Mouse (Mus musculus) small intestine, adult 2 months (tissue): Measurements from ENCODE around the gene Txndc11. TPM values are rescaled to one million over a fixed set of nuclear protein-coding genes. Genes with fewer than 3 reads are reported as not detected.

ENCODE experiments used
- H3K27ac ChIP-seq: fragments of 200-500 bp; 2 replicates; pipeline ENCODE4 v1.5.1; 2012; ENCODE audit warnings: low read depth, low read length, control low read depth, inconsistent platforms; ENCODE audit not compliant: insufficient read depth
- H3K27me3 ChIP-seq: fragments of 200-500 bp; 2 replicates; pipeline ENCODE4 v1.6.1; 2012; ENCODE audit warnings: mild to moderate bottlenecking, moderate library complexity, low read length, inconsistent platforms; ENCODE audit not compliant: control insufficient read depth, insufficient read depth
- H3K36me3 ChIP-seq: fragments of 200-500 bp; 2 replicates; pipeline ENCODE4 v1.6.1; 2012; ENCODE audit warnings: mild to moderate bottlenecking, low read length, control low read depth, inconsistent platforms; ENCODE audit not compliant: control insufficient read depth, insufficient read depth
- H3K4me1 ChIP-seq: fragments of 200-500 bp; 2 replicates; pipeline ENCODE4 v1.6.1; 2012; ENCODE audit warnings: low read length, inconsistent platforms, mixed read lengths; ENCODE audit not compliant: control insufficient read depth, insufficient read depth, insufficient read length
- H3K4me3 ChIP-seq: fragments of 200-500 bp; 2 replicates; pipeline ENCODE4 v1.5.1; 2012; ENCODE audit warnings: low read depth, mild to moderate bottlenecking, control low read depth, inconsistent platforms, low read length, moderate library complexity
- CTCF ChIP-seq: fragments of 200-500 bp; IDR thresholded peaks from 2 replicates; pipeline ENCODE4 v1.5.1; 2012; ENCODE audit warnings: low read depth, mild to moderate bottlenecking, control low read depth, inconsistent platforms, low read length, moderate library complexity, mixed read lengths; ENCODE audit not compliant: insufficient replicate concordance, insufficient read length; ENCODE audit errors: extremely low read depth
- POLR2A ChIP-seq: fragments of 200-500 bp; IDR thresholded peaks from 2 replicates; pipeline ENCODE4 v1.6.1; 2012; ENCODE audit warnings: low read depth, mild to moderate bottlenecking, control low read depth, inconsistent platforms, low read length, moderate library complexity
- WGBS: fragments of 180-500 bp; shearing (Covaris S2); methylation state at CpG from one replicate; pipeline ENCODE4 v1.1.7; 2018; 5-methylcytosine and 5-hydroxymethylcytosine counted together
- polyA plus RNA-seq: library from polyadenylated mRNA; depleted of rRNA; stranded (reverse); fragments of >200 nt; gene quantifications from 2 replicates; pipeline ENCODE4 v1.2.3, GENCODE M21; 2012

Gene Txndc11
- polyA plus RNA-seq, 1 experiment: 39.1 TPM

- no peak for TF ChIP-seq POLR2A
- TF ChIP-seq CTCF: no peak
- peaks cover 21% of the 10 kb centered on the region for H3K4me1 ChIP-seq
- peaks cover 13% of the 10 kb centered on the region for H3K36me3 ChIP-seq
- H3K27ac ChIP-seq: no peak overlapping the region; the same call in 1 of the 2 replicates
- 55% methylated on average over 7 of the region's 7 CpGs for WGBS
- no peak overlapping the region for H3K4me3 ChIP-seq
- H3K27me3 ChIP-seq: no peaks in the 10 kb centered on the region
These were observed 64.6 kb downstream of the Txndc11 start for GRCm38 (mm10) chr16:11069710-11070420.

- peak overlapping the region; percentile 24; the same call in 1 of the 2 replicates for H3K27ac ChIP-seq
- no peak overlapping the region for H3K4me3 ChIP-seq
- H3K4me1 ChIP-seq: peaks cover 21% of the 10 kb centered on the region
- TF ChIP-seq CTCF (no peak), POLR2A (no peak)
- peaks cover 8% of the 10 kb centered on the region for H3K36me3 ChIP-seq
- H3K27me3 ChIP-seq: no peaks in the 10 kb centered on the region
- WGBS: 71% methylated on average over 6 of the region's 6 CpGs
These were observed 65.2 kb downstream of the Txndc11 start for GRCm38 (mm10) chr16:11069271-11069670.

- Histone ChIP-seq H3K4me3 (no peak overlapping the region), H3K27me3 (no peaks in the 10 kb centered on the region), H3K36me3 (peaks cover 2% of the 10 kb centered on the region), H3K4me1 (peaks cover 21% of the 10 kb centered on the region), H3K27ac (no peak overlapping the region)
- no peak for TF ChIP-seq POLR2A
- TF ChIP-seq CTCF: no peak
- 88% methylated on average over 3 of the region's 3 CpGs for WGBS
These were observed 65.8 kb downstream of the Txndc11 start for GRCm38 (mm10) chr16:11068666-11069065.

GRCm38 (mm10) chr16:11066833-11067191 is 67.6 kb downstream of the Txndc11 start:
- Histone ChIP-seq H3K27ac (no peak overlapping the region), H3K36me3 (no peaks in the 10 kb centered on the region), H3K4me1 (peaks cover 25% of the 10 kb centered on the region), H3K4me3 (peak overlapping the region; percentile 86), H3K27me3 (no peaks in the 10 kb centered on the region)
- TF ChIP-seq CTCF (no peak), POLR2A (no peak)
- WGBS: 1% methylated on average over 22 of the region's 22 CpGs

GRCm38 (mm10) chr16:11066029-11066832 is 68.2 kb downstream of the Txndc11 start, which contains the start of gene Litaf:
Gene Litaf, minus strand, starts transcription at chr16:11066157.
- no peaks in the 10 kb centered on the region for H3K27me3 ChIP-seq
- H3K4me1 ChIP-seq: peaks cover 25% of the 10 kb centered on the region
- H3K36me3 ChIP-seq: no peaks in the 10 kb centered on the region
- TF ChIP-seq CTCF: no peak
- peak; percentile 62; the same call in 1 of the 2 replicates for TF ChIP-seq POLR2A
- H3K4me3 ChIP-seq: peak within 1 kb of the TSS; percentile 86
- H3K27ac ChIP-seq: peak within 1 kb of the TSS; percentile 27; the same call in 1 of the 2 replicates
- under 1% methylated on average over 75 of the region's 78 CpGs for WGBS

GRCm38 (mm10) chr16:11065431-11065830 is 69.0 kb downstream of the Txndc11 start:
- 77% methylated on average over 5 of the region's 5 CpGs for WGBS
- H3K4me1 ChIP-seq: peaks cover 20% of the 10 kb centered on the region
- H3K36me3 ChIP-seq: no peaks in the 10 kb centered on the region
- no peaks in the 10 kb centered on the region for H3K27me3 ChIP-seq
- no peak overlapping the region for H3K4me3 ChIP-seq
- H3K27ac ChIP-seq: no peak overlapping the region
- TF ChIP-seq POLR2A (no peak), CTCF (no peak)

- Histone ChIP-seq H3K27ac (no peak overlapping the region), H3K4me3 (no peak overlapping the region), H3K27me3 (no peaks in the 10 kb centered on the region), H3K36me3 (no peaks in the 10 kb centered on the region), H3K4me1 (peaks cover 14% of the 10 kb centered on the region)
- WGBS: 91% methylated on average over 6 of the region's 6 CpGs
- TF ChIP-seq CTCF (no peak), POLR2A (no peak)
These were observed 69.7 kb downstream of the Txndc11 start for GRCm38 (mm10) chr16:11064742-11065141.
